Mouse (Mus musculus) CH12.LX (cell line): Measurements from ENCODE around the gene Pam. TPM values are rescaled to one million over a fixed set of nuclear protein-coding genes. Genes with fewer than 3 reads are reported as not detected.

Experiments used
- DNase-seq: peaks from one replicate; pipeline ENCODE4 v3.0.0-alpha.2; 2013; ENCODE audit errors: extremely low read depth
- H3K27ac ChIP-seq: 2 replicates; pipeline ENCODE4 v1.5.1; 2012; ENCODE audit warnings: low read depth, mild to moderate bottlenecking, control low read depth, moderate library complexity; ENCODE audit not compliant: insufficient read depth
- H3K27me3 ChIP-seq: replicated peaks from 2 replicates; pipeline ENCODE3; 2012; ENCODE audit warnings: inconsistent platforms
- H3K36me3 ChIP-seq, 2 experiments: replicated peaks in 1 of 2; 2 replicates each; pipeline versions ENCODE3 to v1.6.1; 2012; ENCODE audit warnings: inconsistent platforms in 1 of 2, low read length in 1 of 2, mild to moderate bottlenecking in 1 of 2, mixed read lengths in 1 of 2, moderate library complexity in 1 of 2; ENCODE audit not compliant: control insufficient read depth in 1 of 2, insufficient read depth in 1 of 2
- H3K4me1 ChIP-seq, 2 experiments: 2 replicates each; pipeline ENCODE4 v1.6.1; 2012; ENCODE audit warnings: inconsistent platforms in 1 of 2, moderate library complexity in 1 of 2; ENCODE audit not compliant: insufficient read depth in 2 of 2, control insufficient read depth in 1 of 2
- H3K4me2 ChIP-seq: 2 replicates; pipeline ENCODE4 v1.6.1; 2012; ENCODE audit warnings: low read depth, mild to moderate bottlenecking, control low read depth; ENCODE audit not compliant: poor library complexity, insufficient read depth, severe bottlenecking
- H3K4me3 ChIP-seq, 3 experiments: fragments of 150-350 bp in 1 of 3; sonication (generic) in 1 of 3; replicated peaks in 1 of 3; 2 replicates each; pipeline versions ENCODE3 to v1.5.1; 2011 to 2012; ENCODE audit warnings: low read depth in 2 of 3, low read length in 2 of 3, mild to moderate bottlenecking in 2 of 3, moderate library complexity in 2 of 3, control low read depth in 1 of 3, improper control_type of control experiment in 1 of 3, inconsistent platforms in 1 of 3, mixed read lengths in 1 of 3; ENCODE audit not compliant: poor library complexity in 1 of 3
- H3K79me2 ChIP-seq: replicated peaks from 2 replicates; pipeline ENCODE4 v1.6.1; 2012; ENCODE audit warnings: mild to moderate bottlenecking, moderate library complexity; ENCODE audit not compliant: control insufficient read depth, poor library complexity, insufficient read depth, severe bottlenecking; ENCODE audit errors: extremely low read depth
- H3K9ac ChIP-seq: 2 replicates; pipeline ENCODE4 v1.6.1; 2012; ENCODE audit warnings: low read depth, mild to moderate bottlenecking, control low read depth, moderate library complexity; ENCODE audit not compliant: insufficient read depth
- H3K9me3 ChIP-seq: replicated peaks from 2 replicates; pipeline ENCODE3; 2012; ENCODE audit warnings: low read length, inconsistent platforms, mixed read lengths
- BHLHE40 ChIP-seq: IDR thresholded peaks from 2 replicates; pipeline ENCODE4 v1.6.1; 2011; ENCODE audit warnings: mild to moderate bottlenecking, low read depth, low read length, improper control_type of control experiment
- CHD2 ChIP-seq: IDR thresholded peaks from 2 replicates; pipeline ENCODE4 v1.6.1; 2011; ENCODE audit warnings: low read length, improper control_type of control experiment
- CTCF ChIP-seq, 2 experiments: IDR thresholded peaks in 1 of 2; conservative IDR thresholded peaks in 1 of 2; 2 replicates each; pipeline ENCODE4 v1.5.1; 2011 to 2012; ENCODE audit warnings: low read depth in 2 of 2, low read length in 2 of 2, improper control_type of control experiment in 1 of 2, inconsistent platforms in 1 of 2, mild to moderate bottlenecking in 1 of 2, moderate library complexity in 1 of 2
- E2F4 ChIP-seq: IDR thresholded peaks from 2 replicates; pipeline ENCODE4 v1.6.1; 2011; ENCODE audit warnings: low read depth, low read length, improper control_type of control experiment; ENCODE audit not compliant: insufficient replicate concordance
- ETS1 ChIP-seq: conservative IDR thresholded peaks from 2 replicates; pipeline ENCODE4 v1.6.1; 2012; ENCODE audit warnings: low read depth, mild to moderate bottlenecking, inconsistent platforms, low read length, improper control_type of control experiment, moderate library complexity
- HCFC1 ChIP-seq: IDR thresholded peaks from 2 replicates; pipeline ENCODE4 v1.6.1; 2012; ENCODE audit warnings: low read depth, mild to moderate bottlenecking, inconsistent platforms, low read length, improper control_type of control experiment
- IRF4 ChIP-seq: IDR thresholded peaks from 2 replicates; pipeline ENCODE4 v1.6.1; 2014; ENCODE audit warnings: low read depth, mild to moderate bottlenecking, inconsistent platforms, low read length, improper control_type of control experiment
- JUN ChIP-seq: IDR thresholded peaks from 2 replicates; pipeline ENCODE4 v1.6.1; 2011; ENCODE audit warnings: low read depth, mild to moderate bottlenecking, low read length, improper control_type of control experiment, moderate library complexity; ENCODE audit not compliant: insufficient read depth
- MAX ChIP-seq: IDR thresholded peaks from 2 replicates; pipeline ENCODE4 v1.6.1; 2011; ENCODE audit warnings: low read length, improper control_type of control experiment
- MAZ ChIP-seq: IDR thresholded peaks from 2 replicates; pipeline ENCODE4 v1.6.1; 2012; ENCODE audit warnings: low read depth, mild to moderate bottlenecking, inconsistent platforms, low read length, improper control_type of control experiment, moderate library complexity
- PAX5 ChIP-seq: IDR thresholded peaks from 2 replicates; pipeline ENCODE4 v1.6.1; 2012; ENCODE audit warnings: low read length, inconsistent platforms, mixed read lengths
- RAD21 ChIP-seq: IDR thresholded peaks from 2 replicates; pipeline ENCODE4 v1.6.1; 2011; ENCODE audit warnings: low read depth, mild to moderate bottlenecking, low read length, improper control_type of control experiment, moderate library complexity
- RCOR1 ChIP-seq: conservative IDR thresholded peaks from 2 replicates; pipeline ENCODE4 v1.6.1; 2012; ENCODE audit warnings: low read depth, mild to moderate bottlenecking, inconsistent platforms, low read length, improper control_type of control experiment
- SMC3 ChIP-seq: IDR thresholded peaks from 2 replicates; pipeline ENCODE4 v1.6.1; 2011; ENCODE audit warnings: low read depth, low read length, improper control_type of control experiment
- UBTF ChIP-seq: IDR thresholded peaks from 2 replicates; pipeline ENCODE4 v1.6.1; 2012; ENCODE audit warnings: low read depth, mild to moderate bottlenecking, inconsistent platforms, low read length, improper control_type of control experiment, moderate library complexity
- USF1 ChIP-seq: IDR thresholded peaks from 2 replicates; pipeline ENCODE4 v1.6.1; 2014; ENCODE audit warnings: low read depth, mild to moderate bottlenecking, inconsistent platforms, low read length, improper control_type of control experiment
- USF2 ChIP-seq: conservative IDR thresholded peaks from 2 replicates; pipeline ENCODE4 v1.6.1; 2011; ENCODE audit warnings: low read depth, low read length, improper control_type of control experiment
- ZKSCAN1 ChIP-seq: IDR thresholded peaks from 2 replicates; pipeline ENCODE4 v1.6.1; 2012; ENCODE audit warnings: low read depth, inconsistent platforms, low read length, improper control_type of control experiment, borderline replicate concordance
- ZNF384 ChIP-seq: IDR thresholded peaks from 2 replicates; pipeline ENCODE4 v1.6.1; 2012; ENCODE audit warnings: low read depth, low read length, improper control_type of control experiment, inconsistent platforms
- dilution Hi-C: fragments of 300-500 bp; cut with MboI; formaldehyde crosslinking; loops from 2 replicates; pipeline ENCODE4 v1.14.3; 2020; ENCODE audit warnings: low sequenced_read_pairs; ENCODE audit not compliant: extremely low pct_unique_long_range_greater_than_20kb, extremely low pct_ligation_motif_present
- in situ Hi-C: fragments of 300-500 bp; cut with MboI; formaldehyde crosslinking; loops from 3 replicates; pipeline ENCODE4 v1.14.3; 2019; ENCODE audit warnings: low sequenced_read_pairs, low pct_ligation_motif_present, low pct_unique_long_range_greater_than_20kb, mixed read lengths
- polyA plus RNA-seq: library from polyadenylated mRNA; unstranded; fragments of >175 nt; gene quantifications from 2 replicates; pipeline ENCODE4 v1.2.1, GENCODE M21; 2012; ENCODE audit warnings: low read depth; ENCODE audit not compliant: insufficient read length
- total RNA-seq, 2 experiments: library from RNA; depleted of rRNA; stranded (reverse); fragments of 300-350 nt in 1 of 2; fragments of >200 nt in 1 of 2; gene quantifications; 2 replicates each; pipeline ENCODE4 v1.2.3; 2012 to 2014

Gene Pam
- total and polyA plus RNA-seq, 3 experiments: 0.24 TPM; not detected in 2

DNA sequence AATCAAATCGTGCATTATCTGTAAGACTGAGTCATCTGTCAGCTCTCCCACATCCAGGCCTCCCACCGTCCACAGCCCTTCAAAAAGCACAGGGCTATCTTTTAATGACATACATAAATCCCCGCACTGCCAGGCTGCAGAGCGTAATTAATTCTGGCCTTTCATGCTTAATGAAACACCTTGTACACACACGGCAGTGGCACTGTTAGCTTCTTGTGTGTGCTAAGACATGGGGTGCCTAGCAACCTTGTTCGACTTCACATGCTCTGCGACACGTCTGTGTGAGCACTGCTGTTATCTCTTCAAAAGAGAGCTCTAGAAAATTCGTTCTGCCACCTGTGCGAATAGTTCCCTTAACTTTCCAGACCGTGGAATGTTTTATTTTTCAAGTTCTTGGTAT, 120.5 kb downstream of the Pam start:
- Histone ChIP-seq H3K4me2 (no peak overlapping the region), H3K36me3 (no peaks in the 10 kb centered on the region), H3K79me2 (no peaks in the 10 kb centered on the region), H3K4me3 (no peak overlapping the region), H3K27me3 (no peaks in the 10 kb centered on the region), H3K9ac (no peak overlapping the region), H3K27ac (no peak overlapping the region), H3K4me1 (no peaks in the 10 kb centered on the region), H3K9me3 (peaks cover 39% of the 10 kb centered on the region)
- in situ Hi-C loops: no loop called here
- dilution Hi-C loops: no loop called here
- TF ChIP-seq CTCF (conservative IDR thresholded peaks at IDR 0.05 in 1 of 2, IDR thresholded peaks at IDR 0.05 in 1 of 2; ENCODE audit: low read depth in 2 of 2, low read length in 2 of 2): no peak
- TF ChIP-seq MAZ: no peak
- no peak for TF ChIP-seq BHLHE40
- no peak for TF ChIP-seq RCOR1
- no peak for TF ChIP-seq IRF4
- TF ChIP-seq ZNF384: no peak
- TF ChIP-seq HCFC1: no peak
- no peak for TF ChIP-seq E2F4
- TF ChIP-seq PAX5: no peak
- DNase-seq: no peak

DNA sequence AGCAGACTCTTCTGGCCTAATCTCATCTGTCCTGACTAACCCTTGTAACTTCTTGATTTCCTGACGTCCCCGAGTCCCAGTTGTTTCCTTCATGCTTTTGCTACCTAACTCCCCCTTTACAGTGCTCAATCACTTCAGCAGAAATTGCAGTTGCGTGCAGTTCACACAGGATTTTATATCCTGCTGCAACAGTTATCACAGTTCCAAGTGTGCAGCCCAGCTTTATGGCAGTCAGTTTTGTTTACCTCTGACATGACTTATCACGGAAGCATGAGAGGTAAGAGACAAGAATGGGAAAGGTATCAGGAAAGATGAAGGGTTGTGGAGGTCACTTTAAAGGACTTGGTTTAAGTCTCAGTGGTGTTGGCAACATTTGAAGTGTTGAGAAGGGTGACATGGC, 125.7 kb downstream of the Pam start:
- Histone ChIP-seq H3K9me3 (peaks cover 50% of the 10 kb centered on the region), H3K9ac (no peak overlapping the region), H3K4me3 (no peak overlapping the region), H3K79me2 (no peaks in the 10 kb centered on the region), H3K36me3 (no peaks in the 10 kb centered on the region), H3K27me3 (no peaks in the 10 kb centered on the region), H3K4me2 (no peak overlapping the region), H3K27ac (no peak overlapping the region), H3K4me1 (no peaks in the 10 kb centered on the region)
- DNase-seq: no peak
- TF ChIP-seq JUN (no peak), ZNF384 (no peak), SMC3 (no peak), MAX (no peak), CHD2 (no peak), USF1 (no peak), UBTF (no peak), MAZ (no peak), E2F4 (no peak), USF2 (no peak), ETS1 (no peak), HCFC1 (no peak), CTCF (conservative IDR thresholded peaks at IDR 0.05 in 1 of 2, IDR thresholded peaks at IDR 0.05 in 1 of 2; ENCODE audit: low read depth in 2 of 2, low read length in 2 of 2) (no peak), RAD21 (no peak), ZKSCAN1 (no peak)
- dilution Hi-C loops: no loop called here
- in situ Hi-C loops: no loop called here
